Mouse (Mus musculus): ENCODE results near the gene Vwa5b1. TPM values are rescaled to one million over a fixed set of nuclear protein-coding genes. Genes with fewer than 3 reads are reported as not detected.

The Vwa5b1 gene
- polyA plus RNA-seq, 1 experiment: not detected

DNA sequence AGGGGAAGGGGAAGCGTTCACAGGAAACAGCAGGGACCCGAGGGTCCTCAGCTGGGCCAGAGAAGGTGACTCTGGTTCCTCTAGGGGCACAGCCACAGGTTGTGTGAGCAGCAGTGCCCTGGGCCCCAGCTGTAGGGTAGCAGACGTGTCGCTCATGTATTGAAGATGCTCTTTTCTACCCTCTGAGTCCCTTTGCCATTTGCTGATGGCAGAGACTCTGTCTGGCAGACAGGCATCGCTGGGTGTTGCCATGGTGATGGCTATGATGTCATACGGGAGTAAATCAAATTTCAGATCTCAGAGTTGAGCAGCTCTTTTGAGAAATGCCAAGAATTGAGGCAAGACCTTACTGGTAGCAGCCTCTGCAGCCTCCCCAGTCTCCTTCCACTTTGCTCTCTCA, 17.4 kb upstream of the Vwa5b1 start:
- Histone ChIP-seq H3K4me1 (ENCODE audit: control insufficient read depth, insufficient read depth, low read length) (no peaks in the 10 kb centered on the region), H3K27ac (ENCODE audit: insufficient read depth, low read depth, low read length) (no peak overlapping the region)
- TF ChIP-seq POLR2A (IDR thresholded peaks at IDR 0.05; ENCODE audit: borderline replicate concordance, low read depth, low read length) (no peak), CTCF (IDR thresholded peaks at IDR 0.05; ENCODE audit: low read depth, low read length) (no peak)

DNA sequence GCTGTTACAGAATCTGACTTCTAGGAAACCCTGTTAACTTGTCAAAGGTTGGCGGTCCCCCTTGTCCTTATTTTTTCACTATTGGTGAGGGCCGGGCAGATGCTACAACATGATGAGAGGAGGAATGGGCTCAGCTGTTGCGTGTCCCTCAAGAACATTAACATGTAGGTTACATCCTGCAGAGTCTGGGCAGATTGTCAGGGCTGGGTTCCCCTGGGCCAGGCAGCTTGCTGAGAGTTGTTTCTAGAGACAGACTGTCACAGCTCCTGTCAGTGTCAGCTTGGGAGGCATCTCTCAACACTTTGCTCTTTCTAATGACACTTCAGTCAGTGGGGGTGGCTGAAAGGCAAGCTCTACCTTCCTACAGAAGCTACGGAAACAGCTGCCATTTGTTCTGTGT, 16.2 kb upstream of the Vwa5b1 start:
- Histone ChIP-seq H3K27ac (ENCODE audit: insufficient read depth, low read depth, low read length) (no peak overlapping the region), H3K4me1 (ENCODE audit: control insufficient read depth, insufficient read depth, low read length) (no peaks in the 10 kb centered on the region), H3K4me3 (ENCODE audit: insufficient read depth, low read length) (no peak overlapping the region)
- TF ChIP-seq POLR2A (IDR thresholded peaks at IDR 0.05; ENCODE audit: borderline replicate concordance, low read depth, low read length) (no peak), CTCF (IDR thresholded peaks at IDR 0.05; ENCODE audit: low read depth, low read length) (no peak)

More for the DNA sequence above, 17.4 kb upstream of the Vwa5b1 start:
- no peak overlapping the region for H3K4me3 ChIP-seq (ENCODE audit: insufficient read depth, low read length)

DNA sequence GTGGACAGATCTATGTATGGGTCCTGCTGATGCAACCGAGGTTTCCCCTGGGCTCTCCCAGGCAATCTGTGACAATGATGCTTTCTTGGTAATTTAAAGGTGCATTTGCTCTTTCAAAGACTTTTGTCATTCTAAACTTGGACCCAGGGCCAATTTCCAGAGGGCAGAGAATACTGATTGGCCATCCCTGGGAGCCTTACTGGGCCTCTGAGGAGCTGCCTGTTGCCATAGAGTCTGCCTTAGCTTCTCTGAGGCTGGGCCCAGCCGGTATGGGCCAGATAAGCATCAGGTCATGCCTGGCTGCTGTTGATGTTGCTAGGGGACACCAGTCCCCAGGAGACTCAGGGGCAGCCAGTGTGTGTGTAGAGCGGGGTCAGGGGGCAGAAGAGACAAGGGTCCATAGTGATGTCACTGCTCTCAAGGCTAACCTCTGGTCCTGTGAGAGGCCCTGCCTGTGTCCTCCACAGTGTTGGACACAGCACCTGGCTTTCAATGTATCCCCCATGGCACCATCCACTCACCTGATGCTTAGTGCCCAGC, 12.5 kb upstream of the Vwa5b1 start:
- TF ChIP-seq POLR2A (IDR thresholded peaks at IDR 0.05; ENCODE audit: borderline replicate concordance, low read depth, low read length) (no peak), CTCF (IDR thresholded peaks at IDR 0.05; ENCODE audit: low read depth, low read length) (no peak)
- Histone ChIP-seq H3K4me3 (ENCODE audit: insufficient read depth, low read length) (no peak overlapping the region), H3K27ac (ENCODE audit: insufficient read depth, low read depth, low read length) (no peak overlapping the region), H3K4me1 (ENCODE audit: control insufficient read depth, insufficient read depth, low read length) (no peaks in the 10 kb centered on the region)

DNA sequence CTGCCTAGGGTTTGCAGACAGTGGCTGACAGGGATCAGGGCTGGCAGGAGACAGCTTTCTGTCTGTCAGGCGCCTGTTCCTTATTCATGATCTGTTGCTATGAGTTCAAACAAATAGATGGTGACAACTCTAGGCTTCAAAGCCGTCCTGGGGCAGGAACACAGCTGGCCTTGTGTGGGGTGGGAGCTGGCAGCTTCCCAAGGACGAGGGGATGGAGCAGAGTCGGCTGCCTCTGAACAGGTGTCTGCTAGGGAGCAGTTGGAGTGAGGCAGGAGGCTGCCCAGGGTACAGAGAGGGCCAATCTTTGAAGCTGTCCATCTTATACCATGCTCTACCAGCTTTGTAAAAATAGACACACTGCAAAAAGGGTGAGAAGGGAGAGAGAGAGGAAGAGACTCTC, 6.6 kb upstream of the Vwa5b1 start:
- TF ChIP-seq CTCF (IDR thresholded peaks at IDR 0.05; ENCODE audit: low read depth, low read length) (no peak), POLR2A (IDR thresholded peaks at IDR 0.05; ENCODE audit: borderline replicate concordance, low read depth, low read length) (no peak)
- Histone ChIP-seq H3K4me1 (ENCODE audit: control insufficient read depth, insufficient read depth, low read length) (no peaks in the 10 kb centered on the region), H3K27ac (ENCODE audit: insufficient read depth, low read depth, low read length) (no peak overlapping the region), H3K4me3 (ENCODE audit: insufficient read depth, low read length) (no peak overlapping the region)

GRCm38 (mm10) chr4:138636146-138636511, 445 bp upstream of the Vwa5b1 start:
- Histone ChIP-seq H3K27ac (ENCODE audit: insufficient read depth, low read depth, low read length) (no peak overlapping the region), H3K4me3 (ENCODE audit: insufficient read depth, low read length) (no peak overlapping the region), H3K4me1 (ENCODE audit: control insufficient read depth, insufficient read depth, low read length) (no peaks in the 10 kb centered on the region)
- no peak for TF ChIP-seq POLR2A (IDR thresholded peaks at IDR 0.05; ENCODE audit: borderline replicate concordance, low read depth, low read length)
- TF ChIP-seq CTCF (IDR thresholded peaks at IDR 0.05; ENCODE audit: low read depth, low read length): no peak

DNA sequence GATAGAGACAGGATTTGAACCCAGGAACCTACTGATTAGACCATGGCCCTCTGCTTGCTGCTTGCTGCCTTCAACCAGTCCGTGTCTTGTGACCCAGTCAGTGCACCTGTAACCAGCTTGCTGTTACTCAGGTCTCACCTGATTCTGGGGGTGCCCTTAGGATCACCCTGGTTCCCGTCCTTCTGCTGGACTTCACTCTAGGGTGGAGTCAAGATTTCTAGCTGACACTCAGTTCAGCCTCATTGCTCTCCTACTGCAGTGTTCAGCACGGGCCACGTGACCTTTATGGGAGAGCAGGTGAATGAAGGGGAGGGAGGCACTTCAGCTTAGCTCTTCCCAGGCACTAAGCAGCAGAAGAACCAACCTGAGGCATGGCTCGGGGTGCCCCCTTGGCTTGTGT, 7.4 kb downstream of the Vwa5b1 start:
- no peak overlapping the region for H3K4me3 ChIP-seq (ENCODE audit: insufficient read depth, low read length)
- no peaks in the 10 kb centered on the region for H3K4me1 ChIP-seq (ENCODE audit: control insufficient read depth, insufficient read depth, low read length)
- TF ChIP-seq POLR2A (IDR thresholded peaks at IDR 0.05; ENCODE audit: borderline replicate concordance, low read depth, low read length) (no peak), CTCF (IDR thresholded peaks at IDR 0.05; ENCODE audit: low read depth, low read length) (no peak)
- no peak overlapping the region for H3K27ac ChIP-seq (ENCODE audit: insufficient read depth, low read depth, low read length)

DNA sequence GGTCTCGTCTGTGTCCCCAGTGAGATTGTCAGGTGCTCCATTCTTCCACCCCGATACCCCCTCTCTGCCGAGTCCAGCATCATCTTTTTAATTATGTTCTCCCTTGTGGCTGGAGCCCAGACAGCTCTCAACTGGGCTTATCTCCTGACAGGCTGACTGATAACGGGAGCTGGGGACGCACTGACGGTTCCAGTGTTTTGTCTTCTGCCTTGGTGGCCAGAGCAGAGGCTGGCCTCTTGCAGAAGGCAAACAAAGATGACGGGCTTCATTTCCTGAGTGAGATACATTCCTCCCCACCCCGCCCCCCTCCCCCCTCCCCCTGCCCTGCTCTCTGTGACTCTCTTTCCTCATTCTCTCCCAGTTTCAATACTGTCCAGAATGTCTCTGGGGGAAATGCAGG, 21.2 kb downstream of the Vwa5b1 start:
- TF ChIP-seq CTCF (IDR thresholded peaks at IDR 0.05; ENCODE audit: low read depth, low read length): no peak
- no peak for TF ChIP-seq POLR2A (IDR thresholded peaks at IDR 0.05; ENCODE audit: borderline replicate concordance, low read depth, low read length)
- Histone ChIP-seq H3K4me3 (ENCODE audit: insufficient read depth, low read length) (no peak overlapping the region), H3K4me1 (ENCODE audit: control insufficient read depth, insufficient read depth, low read length) (no peaks in the 10 kb centered on the region), H3K27ac (ENCODE audit: insufficient read depth, low read depth, low read length) (no peak overlapping the region)

- Histone ChIP-seq H3K4me1 (ENCODE audit: control insufficient read depth, insufficient read depth, low read length) (no peaks in the 10 kb centered on the region), H3K27ac (ENCODE audit: insufficient read depth, low read depth, low read length) (no peak overlapping the region), H3K4me3 (ENCODE audit: insufficient read depth, low read length) (no peak overlapping the region)
- no peak for TF ChIP-seq POLR2A (IDR thresholded peaks at IDR 0.05; ENCODE audit: borderline replicate concordance, low read depth, low read length)
- no peak for TF ChIP-seq CTCF (IDR thresholded peaks at IDR 0.05; ENCODE audit: low read depth, low read length)
Observed at GRCm38 (mm10) chr4:138601926-138602325, 33.8 kb downstream of the Vwa5b1 start.

GRCm38 (mm10) chr4:138597904-138598347, 37.8 kb downstream of the Vwa5b1 start:
- H3K4me1 ChIP-seq (ENCODE audit: control insufficient read depth, insufficient read depth, low read length): no peaks in the 10 kb centered on the region
- no peak overlapping the region for H3K4me3 ChIP-seq (ENCODE audit: insufficient read depth, low read length)
- TF ChIP-seq CTCF (IDR thresholded peaks at IDR 0.05; ENCODE audit: low read depth, low read length) (no peak), POLR2A (IDR thresholded peaks at IDR 0.05; ENCODE audit: borderline replicate concordance, low read depth, low read length) (no peak)
- no peak overlapping the region for H3K27ac ChIP-seq (ENCODE audit: insufficient read depth, low read depth, low read length)

- Histone ChIP-seq H3K4me3 (ENCODE audit: insufficient read depth, low read length) (no peak overlapping the region), H3K27ac (ENCODE audit: insufficient read depth, low read depth, low read length) (no peak overlapping the region), H3K4me1 (ENCODE audit: control insufficient read depth, insufficient read depth, low read length) (no peaks in the 10 kb centered on the region)
- TF ChIP-seq CTCF (IDR thresholded peaks at IDR 0.05; ENCODE audit: low read depth, low read length): no peak
- no peak for TF ChIP-seq POLR2A (IDR thresholded peaks at IDR 0.05; ENCODE audit: borderline replicate concordance, low read depth, low read length)
Observed at GRCm38 (mm10) chr4:138596391-138597130, 39.1 kb downstream of the Vwa5b1 start.

Measured in bone marrow macrophage, adult 2 months (primary cell).